In genomic region chr5:77092531-77092930, GRCm38 (mm10) we compare ENCODE assay signal across 14 mouse cellular contexts. TPM values are rescaled to one million over a fixed set of nuclear protein-coding genes. Genes with fewer than 3 reads are reported as not detected.
DNase-seq lines count a peak whose midpoint lies in the region; ATAC-seq and TF ChIP-seq lines count a peak whose summit lies in the region.
"Had no signal": no experiment of that assay in that cellular context is flagged by ENCODE, and none has a peak within 500 bp of the region (broad histone marks: within the 10 kb centered on the region; RNA-seq: fewer than 3 reads in every experiment).

No protein-coding gene starts in this region.

- H3K4me2 ChIP-seq in heart, embryonic 14.5 days (ENCODE audit: low read length) = peak overlapping the region; percentile 87
- H3K4me2 ChIP-seq in heart, postnatal 0 days (ENCODE audit: low read depth, low read length) = peak overlapping the region; percentile 30
- no peak overlapping the region for H3K4me2 ChIP-seq in midbrain, embryonic 16.5 days (ENCODE audit: low read length)
- H3K4me2 ChIP-seq: embryonic facial prominence, embryonic 15.5 days; midbrain, embryonic 13.5 days had no signal

- peak overlapping the region in 1 of 2 experiments; percentile 25; a peak in 1 of 4 replicates for H3K27ac ChIP-seq in heart, embryonic 14.5 days (replicated peaks in 1 of 2; ENCODE audit: control insufficient read depth in 1 of 2, insufficient read depth in 1 of 2, low read depth in 2 of 2, low read length in 2 of 2)
- H3K27ac ChIP-seq in heart, postnatal 0 days (ENCODE audit: low read depth) = 0 out of 2 replicates have a peak overlapping the region, but pooled peaks have one; percentile 16
- H3K27ac ChIP-seq in midbrain, embryonic 16.5 days (ENCODE audit: low read length) = no peak overlapping the region
- H3K27ac ChIP-seq: embryonic facial prominence, embryonic 15.5 days; midbrain, embryonic 13.5 days had no signal

- intact Hi-C loops in heart, postnatal 10 days (cut with DNase I) = loop anchor here (5.0 kb wide), 1 partner anchor 40 kb away; no protein-coding TSS in a partner anchor

- H3K4me1 ChIP-seq in heart, embryonic 14.5 days (ENCODE audit: control insufficient read depth in 2 of 2, insufficient read depth in 2 of 2, low read length in 2 of 2) = peaks cover 32 to 56% of the 10 kb centered on the region in 2 experiments
- peaks cover 33% of the 10 kb centered on the region for H3K4me1 ChIP-seq in heart, postnatal 0 days (ENCODE audit: control insufficient read depth, insufficient read depth)
- H3K4me1 ChIP-seq in midbrain, embryonic 16.5 days (ENCODE audit: control insufficient read depth, insufficient read depth, low read length) = peaks cover 9% of the 10 kb centered on the region; the same call in 1 of the 2 replicates

- H3K27me3 ChIP-seq in heart, embryonic 14.5 days (ENCODE audit: control insufficient read depth, insufficient read depth, low read length) = no peaks in the 10 kb centered on the region
- no peaks in the 10 kb centered on the region for H3K27me3 ChIP-seq in heart, postnatal 0 days (ENCODE audit: control insufficient read depth, insufficient read depth, low read length)
- peaks cover 21% of the 10 kb centered on the region for H3K27me3 ChIP-seq in midbrain, embryonic 16.5 days (ENCODE audit: control insufficient read depth, insufficient read depth, low read depth, low read length)

- H3K9me3 ChIP-seq in heart, embryonic 14.5 days (ENCODE audit: control insufficient read depth, low read length) = no peaks in the 10 kb centered on the region
- H3K9me3 ChIP-seq in heart, postnatal 0 days (replicated peaks; ENCODE audit: control insufficient read depth, low read length) = no peaks in the 10 kb centered on the region
- no peaks in the 10 kb centered on the region for H3K9me3 ChIP-seq in midbrain, embryonic 16.5 days (replicated peaks; ENCODE audit: control insufficient read depth, low read length, poor library complexity, severe bottlenecking)
- H3K9me3 ChIP-seq: embryonic facial prominence, embryonic 15.5 days; midbrain, embryonic 13.5 days had no signal

- 51% methylated on average over 5 of the region's 5 CpGs for WGBS in heart, embryonic 14.5 days
- WGBS in heart, postnatal 0 days = 24% methylated on average over 5 of the region's 5 CpGs
- WGBS in midbrain, embryonic 16.5 days = 74% methylated on average over 5 of the region's 5 CpGs

- H3K36me3 ChIP-seq in heart, embryonic 14.5 days (ENCODE audit: control insufficient read depth, insufficient read depth, low read length) = peaks cover 51% of the 10 kb centered on the region
- peaks cover 23% of the 10 kb centered on the region for H3K36me3 ChIP-seq in heart, postnatal 0 days (replicated peaks; ENCODE audit: control insufficient read depth, insufficient read depth, low read length)
- no peaks in the 10 kb centered on the region for H3K36me3 ChIP-seq in midbrain, embryonic 16.5 days (ENCODE audit: control insufficient read depth, insufficient read depth, low read length)
- H3K36me3 ChIP-seq: embryonic facial prominence, embryonic 15.5 days; midbrain, embryonic 13.5 days had no signal

- H3K4me3 ChIP-seq in heart, embryonic 14.5 days (ENCODE audit: control insufficient read depth in 1 of 2, insufficient read depth in 1 of 2, low read depth in 1 of 2, low read length in 2 of 2) = peak overlapping the region in 1 of 2 experiments; percentile 7; a peak in 1 of 4 replicates
- no peak overlapping the region for H3K4me3 ChIP-seq in heart, postnatal 0 days (ENCODE audit: low read depth, low read length)
- no peak overlapping the region for H3K4me3 ChIP-seq in midbrain, embryonic 16.5 days (ENCODE audit: low read depth, low read length)
- H3K4me3 ChIP-seq: embryonic facial prominence, embryonic 15.5 days; midbrain, embryonic 13.5 days had no signal

- TF ChIP-seq CTCF in heart, postnatal 0 days (IDR thresholded peaks at IDR 0.05; ENCODE audit: low read depth) = no peak

- H3K9ac ChIP-seq in heart, embryonic 14.5 days (ENCODE audit: low read length) = 0 out of 2 replicates have a peak overlapping the region, but pooled peaks have one; percentile 18
- H3K9ac ChIP-seq in heart, postnatal 0 days (replicated peaks; ENCODE audit: low read depth, low read length) = no peak overlapping the region
- no peak overlapping the region for H3K9ac ChIP-seq in midbrain, embryonic 16.5 days (ENCODE audit: low read depth, low read length)
- H3K9ac ChIP-seq: embryonic facial prominence, embryonic 15.5 days; midbrain, embryonic 13.5 days had no signal

- no peak for TF ChIP-seq EP300 in heart, postnatal 0 days (IDR thresholded peaks at IDR 0.05; ENCODE audit: low read depth)

- no peak for DNase-seq in heart, postnatal 10 days
- peak; percentile 53 for DNase-seq in CD4-positive helper T cell, adult 2 months (ENCODE audit: low read depth, low spot score)
- no peak for DNase-seq in heart, postnatal 0 days (ENCODE audit: low spot score)
- DNase-seq in gastrocnemius, postnatal 25 days = no peak
- DNase-seq in ovary, postnatal 10 days (ENCODE audit: low spot score) = no peak
- DNase-seq: adrenal gland, adult 2 months; cerebellum, adult 11 months; gastrocnemius, postnatal 14 days; thymus, adult 2 months had no signal

- no peak for ATAC-seq in heart, embryonic 14.5 days (ENCODE audit: insufficient number of reproducible peaks, insufficient read depth, low FRiP score, low read depth)
- no peak for ATAC-seq in heart, postnatal 0 days (ENCODE audit: insufficient read depth, low read depth)
- ATAC-seq in monocyte, adult 5-6 weeks (replicated peaks; ENCODE audit: insufficient number of reproducible peaks, low FRiP score, low TSS enrichment, poor library complexity, severe bottlenecking) = 0 out of 2 replicates have a peak, but pooled peaks have one; percentile 30
- ATAC-seq in midbrain, embryonic 16.5 days = no peak
- ATAC-seq: midbrain, embryonic 13.5 days had no signal

RNA-seq across cellular contexts. Expression of gene Hopx, which starts 22.4 kb away (rescaled TPM):
- 30.1 and 34.0 TPM in 2 replicates for polyA plus RNA-seq in heart, embryonic 14.5 days (2014; fragmentation: Nextera tagmentation; extraction: Ambion mirVana)
- total RNA-seq in heart, postnatal 10 days (2021) = 100 to 1,000 TPM; 498 to 553 TPM
- 510 and 558 TPM in 2 replicates for total RNA-seq in heart, postnatal 0 days (2014; rRNA removed; ENCODE audit: low replicate concordance)
- 41.0 and 42.6 TPM in 2 replicates for polyA plus RNA-seq in heart, postnatal 0 days (2015; fragmentation: Nextera tagmentation; extraction: Ambion mirVana)
- 29.6 to 53.4 TPM (median 30.5 TPM) in 3 replicates for total RNA-seq in monocyte, adult 5-6 weeks (2017)
- total RNA-seq in gastrocnemius, postnatal 25 days (2021) = 1 to 10 TPM; 3.4 to 5.7 TPM
- 0.78 and 0.88 TPM in 2 replicates for polyA plus RNA-seq in midbrain, embryonic 16.5 days (2015; fragmentation: Nextera tagmentation; extraction: Ambion mirVana)
